Comparison of ENCODE assay signal across 8 mouse cellular contexts in genomic region chr17:37203206-37203916, GRCm38 (mm10). TPM values are rescaled to one million over a fixed set of nuclear protein-coding genes. Genes with fewer than 3 reads are reported as not detected.
DNase-seq lines count a peak whose midpoint lies in the region; ATAC-seq lines count a peak whose summit lies in the region.

No protein-coding gene starts in this region.

- H3K27ac ChIP-seq in liver, embryonic 12.5 days, result no peak overlapping the region
- H3K27ac ChIP-seq in limb, embryonic 13.5 days, result no peak overlapping the region
- no peak overlapping the region for H3K27ac ChIP-seq in stomach, embryonic 15.5 days

- H3K4me1 ChIP-seq in liver, embryonic 12.5 days, result no peaks in the 10 kb centered on the region
- no peaks in the 10 kb centered on the region for H3K4me1 ChIP-seq in limb, embryonic 13.5 days
- no peaks in the 10 kb centered on the region for H3K4me1 ChIP-seq in stomach, embryonic 15.5 days

- under 1% methylated on average over 4 of the region's 4 CpGs for WGBS in liver, embryonic 12.5 days (ENCODE audit: insufficient replicate concordance)
- WGBS in limb, embryonic 13.5 days, result 1% methylated on average over 4 of the region's 4 CpGs
- WGBS in stomach, embryonic 15.5 days, result 1% methylated on average over 4 of the region's 4 CpGs

- H3K36me3 ChIP-seq in liver, embryonic 12.5 days, result no peaks in the 10 kb centered on the region
- no peaks in the 10 kb centered on the region for H3K36me3 ChIP-seq in limb, embryonic 13.5 days
- H3K36me3 ChIP-seq in stomach, embryonic 15.5 days, result no peaks in the 10 kb centered on the region

- H3K9ac ChIP-seq in liver, embryonic 12.5 days, result no peak overlapping the region
- H3K9ac ChIP-seq in limb, embryonic 13.5 days, result no peak overlapping the region
- no peak overlapping the region for H3K9ac ChIP-seq in stomach, embryonic 15.5 days

- DNase-seq in liver, result peak; percentile 68
- DNase-seq in embryo, embryonic 11 days, result peak; percentile 86
- peak; percentile 37 to 70 for DNase-seq in gastrocnemius, postnatal 4 days (ENCODE audit: low spot score in 2 of 2)
- DNase-seq in kidney, adult 9 months, result peak; percentile 86
- peak; percentile 82 for DNase-seq in naive thymus-derived CD4-positive, alpha-beta T cell, adult 2 months (ENCODE audit: low read depth)

- no peak; the same call in 1 of the 2 replicates for ATAC-seq in liver, embryonic 12.5 days
- peak; percentile 75 for ATAC-seq in limb, embryonic 13.5 days (ENCODE audit: low FRiP score, low read depth)
- ATAC-seq in stomach, embryonic 15.5 days (ENCODE audit: insufficient read depth, low FRiP score, low read depth), result peak; percentile 50; the same call in 1 of the 2 replicates

- no peak overlapping the region for H3K4me2 ChIP-seq in liver, embryonic 12.5 days
- H3K4me2 ChIP-seq in limb, embryonic 13.5 days (replicated peaks), result no peak overlapping the region
- no peak overlapping the region for H3K4me2 ChIP-seq in stomach, embryonic 15.5 days

- no peaks in the 10 kb centered on the region for H3K9me3 ChIP-seq in liver, embryonic 12.5 days (replicated peaks)
- no peaks in the 10 kb centered on the region for H3K9me3 ChIP-seq in limb, embryonic 13.5 days
- H3K9me3 ChIP-seq in stomach, embryonic 15.5 days, result no peaks in the 10 kb centered on the region

- H3K27me3 ChIP-seq in liver, embryonic 12.5 days (replicated peaks), result peaks cover 21% of the 10 kb centered on the region
- H3K27me3 ChIP-seq in limb, embryonic 13.5 days, result peaks cover 7% of the 10 kb centered on the region
- H3K27me3 ChIP-seq in stomach, embryonic 15.5 days (replicated peaks), result 0 out of 2 replicates have a peak, but pooled peaks cover 5% of the 10 kb centered on the region

- no peak overlapping the region for H3K4me3 ChIP-seq in liver, embryonic 12.5 days
- H3K4me3 ChIP-seq in limb, embryonic 13.5 days, result no peak overlapping the region
- no peak overlapping the region for H3K4me3 ChIP-seq in stomach, embryonic 15.5 days (replicated peaks)

RNA-seq across cellular contexts. Expression of gene Olfr94, which starts 2.6 kb away (rescaled TPM):
- polyA plus RNA-seq in liver, embryonic 12.5 days (2016; fragmentation: Nextera tagmentation; extraction: Ambion mirVana), result not detected in 2 replicates
- not detected for total RNA-seq in gastrocnemius, postnatal 4 days (2021)
- polyA plus RNA-seq in limb, embryonic 13.5 days (2015; fragmentation: Nextera tagmentation; extraction: Ambion mirVana), result not detected in 2 replicates
- polyA plus RNA-seq in stomach, embryonic 15.5 days (2015; fragmentation: Nextera tagmentation; extraction: Ambion mirVana), result not detected in 2 replicates

RNA-seq across cellular contexts. Expression of gene Olfr95, which starts 9.6 kb away (rescaled TPM):
- not detected in 2 replicates for polyA plus RNA-seq in liver, embryonic 12.5 days (2016; fragmentation: Nextera tagmentation; extraction: Ambion mirVana)
- not detected for total RNA-seq in gastrocnemius, postnatal 4 days (2021)
- polyA plus RNA-seq in limb, embryonic 13.5 days (2015; fragmentation: Nextera tagmentation; extraction: Ambion mirVana), result not detected in 2 replicates
- not detected in 2 replicates for polyA plus RNA-seq in stomach, embryonic 15.5 days (2015; fragmentation: Nextera tagmentation; extraction: Ambion mirVana)

RNA-seq across cellular contexts. Expression of gene Ubd, which starts 9.7 kb away (rescaled TPM):
- not detected in 2 replicates for polyA plus RNA-seq in liver, embryonic 12.5 days (2016; fragmentation: Nextera tagmentation; extraction: Ambion mirVana)
- total RNA-seq in gastrocnemius, postnatal 4 days (2021), result not detected
- polyA plus RNA-seq in limb, embryonic 13.5 days (2015; fragmentation: Nextera tagmentation; extraction: Ambion mirVana), result not detected in 2 replicates
- not detected in 2 replicates for polyA plus RNA-seq in stomach, embryonic 15.5 days (2015; fragmentation: Nextera tagmentation; extraction: Ambion mirVana)

RNA-seq across cellular contexts. Expression of gene Olfr96, which starts 16.6 kb away (rescaled TPM):
- polyA plus RNA-seq in liver, embryonic 12.5 days (2016; fragmentation: Nextera tagmentation; extraction: Ambion mirVana), result not detected in 2 replicates
- total RNA-seq in gastrocnemius, postnatal 4 days (2021), result not detected
- not detected in 2 replicates for polyA plus RNA-seq in limb, embryonic 13.5 days (2015; fragmentation: Nextera tagmentation; extraction: Ambion mirVana)
- polyA plus RNA-seq in stomach, embryonic 15.5 days (2015; fragmentation: Nextera tagmentation; extraction: Ambion mirVana), result not detected in 2 replicates

RNA-seq across cellular contexts. Expression of gene Olfr97, which starts 33.8 kb away (rescaled TPM):
- polyA plus RNA-seq in liver, embryonic 12.5 days (2016; fragmentation: Nextera tagmentation; extraction: Ambion mirVana), result not detected in 2 replicates
- not detected for total RNA-seq in gastrocnemius, postnatal 4 days (2021)
- polyA plus RNA-seq in limb, embryonic 13.5 days (2015; fragmentation: Nextera tagmentation; extraction: Ambion mirVana), result not detected in 2 replicates
- not detected in 2 replicates for polyA plus RNA-seq in stomach, embryonic 15.5 days (2015; fragmentation: Nextera tagmentation; extraction: Ambion mirVana)
